Mouse (Mus musculus): ENCODE measurements around the gene Aspa. TPM values are rescaled to one million over a fixed set of nuclear protein-coding genes. Genes with fewer than 3 reads are reported as not detected.

The Aspa gene
- polyA plus RNA-seq, 1 experiment from 2014 or later = 0.34 TPM

DNA sequence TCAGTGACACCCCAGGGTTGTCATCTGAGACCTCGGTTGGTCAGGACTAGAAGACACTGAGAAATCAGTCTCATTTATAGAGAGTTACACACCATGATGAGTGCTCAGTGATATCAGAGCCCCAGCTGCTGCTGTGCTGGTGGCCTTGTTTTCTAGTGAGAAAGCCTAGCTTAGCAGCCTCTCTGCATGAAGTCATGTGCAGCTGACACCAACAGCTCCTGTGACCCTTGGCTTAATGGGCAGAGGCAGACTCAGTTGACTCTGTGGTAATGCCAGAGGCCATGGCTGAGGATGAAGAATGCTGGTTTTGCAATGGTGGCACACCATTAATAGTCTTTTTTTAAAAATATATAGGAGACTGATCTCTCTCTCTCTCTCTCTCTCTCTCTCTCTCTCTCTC lies 39.8 kb downstream of the Aspa start:
- WGBS = 82% methylated on average over 1 of the region's 1 CpGs
- H3K4me1 ChIP-seq = no peaks in the 10 kb centered on the region
- no peaks in the 10 kb centered on the region for H3K36me3 ChIP-seq
- H3K27ac ChIP-seq = no peak overlapping the region
- no peaks in the 10 kb centered on the region for H3K9me3 ChIP-seq
- no peak overlapping the region for H3K4me3 ChIP-seq
- H3K9ac ChIP-seq = no peak overlapping the region
- no peaks in the 10 kb centered on the region for H3K27me3 ChIP-seq (replicated peaks)
- no peak overlapping the region for H3K4me2 ChIP-seq (replicated peaks)
- ATAC-seq (ENCODE audit: low FRiP score, low read depth) = no peak

- Histone ChIP-seq H3K4me1 (no peaks in the 10 kb centered on the region), H3K4me2 (replicated peaks) (no peak overlapping the region), H3K36me3 (no peaks in the 10 kb centered on the region), H3K9me3 (no peaks in the 10 kb centered on the region), H3K4me3 (no peak overlapping the region), H3K27me3 (replicated peaks) (no peaks in the 10 kb centered on the region), H3K27ac (no peak overlapping the region), H3K9ac (no peak overlapping the region)
- no peak for ATAC-seq (ENCODE audit: low FRiP score, low read depth)
These were observed 45.0 kb downstream of the Aspa start for GRCm38 (mm10) chr11:73284351-73284750.

DNA sequence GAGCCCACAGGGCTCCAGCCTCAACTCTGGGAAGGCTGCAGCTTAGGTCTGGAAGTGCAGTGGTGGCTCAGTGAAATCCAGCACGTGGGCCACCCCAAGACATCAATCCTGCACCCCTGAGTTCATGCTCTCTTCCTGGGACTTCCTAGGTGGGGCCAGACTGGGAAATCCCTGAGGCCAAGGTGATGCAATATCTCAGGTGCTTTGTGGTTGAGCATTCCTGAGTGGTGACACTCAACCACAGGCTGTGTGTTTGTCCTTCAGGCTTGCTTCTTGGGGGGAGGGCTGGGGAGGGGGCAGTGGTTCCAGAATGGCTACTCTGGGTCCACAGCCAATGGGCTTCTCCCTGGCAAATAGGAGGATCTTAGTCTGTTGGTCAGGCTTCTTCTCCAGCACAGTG lies 45.5 kb downstream of the Aspa start:
- WGBS = 42% methylated on average over 1 of the region's 1 CpGs
- H3K9me3 ChIP-seq = no peaks in the 10 kb centered on the region
- no peak for ATAC-seq (ENCODE audit: low FRiP score, low read depth)

GRCm38 (mm10) chr11:73283369-73283768 lies 46.0 kb downstream of the Aspa start:
- Histone ChIP-seq H3K27ac (no peak overlapping the region), H3K36me3 (no peaks in the 10 kb centered on the region), H3K27me3 (replicated peaks) (no peaks in the 10 kb centered on the region), H3K9me3 (no peaks in the 10 kb centered on the region), H3K9ac (no peak overlapping the region), H3K4me3 (no peak overlapping the region), H3K4me2 (replicated peaks) (no peak overlapping the region), H3K4me1 (no peaks in the 10 kb centered on the region)
- 83% methylated on average over 9 of the region's 9 CpGs for WGBS
- ATAC-seq (ENCODE audit: low FRiP score, low read depth) = no peak

More for the DNA sequence above, 45.5 kb downstream of the Aspa start:
- Histone ChIP-seq H3K27me3 (replicated peaks) (no peaks in the 10 kb centered on the region), H3K27ac (no peak overlapping the region), H3K9ac (no peak overlapping the region), H3K36me3 (no peaks in the 10 kb centered on the region), H3K4me1 (no peaks in the 10 kb centered on the region), H3K4me3 (no peak overlapping the region), H3K4me2 (replicated peaks) (no peak overlapping the region)

GRCm38 (mm10) chr11:73281528-73282027 lies 47.8 kb downstream of the Aspa start:
- Histone ChIP-seq H3K36me3 (no peaks in the 10 kb centered on the region), H3K9ac (peak overlapping the region; percentile 38), H3K4me3 (peak overlapping the region; percentile 32), H3K4me1 (no peaks in the 10 kb centered on the region), H3K4me2 (replicated peaks) (peak overlapping the region; percentile 57), H3K27me3 (replicated peaks) (no peaks in the 10 kb centered on the region), H3K27ac (no peak overlapping the region), H3K9me3 (no peaks in the 10 kb centered on the region)
- ATAC-seq (ENCODE audit: low FRiP score, low read depth) = peak; percentile 76
- 2% methylated on average over 16 of the region's 16 CpGs for WGBS

GRCm38 (mm10) chr11:73280710-73281109 lies 48.7 kb downstream of the Aspa start:
- Histone ChIP-seq H3K27ac (no peak overlapping the region), H3K27me3 (replicated peaks) (no peaks in the 10 kb centered on the region), H3K4me2 (replicated peaks) (no peak overlapping the region), H3K4me3 (no peak overlapping the region), H3K9me3 (no peaks in the 10 kb centered on the region), H3K36me3 (no peaks in the 10 kb centered on the region), H3K4me1 (no peaks in the 10 kb centered on the region), H3K9ac (no peak overlapping the region)
- WGBS = 50% methylated on average over 5 of the region's 5 CpGs
- ATAC-seq (ENCODE audit: low FRiP score, low read depth) = no peak

GRCm38 (mm10) chr11:73274821-73275220 lies 54.6 kb downstream of the Aspa start:
- Histone ChIP-seq H3K36me3 (no peaks in the 10 kb centered on the region), H3K27me3 (replicated peaks) (no peaks in the 10 kb centered on the region), H3K9ac (no peak overlapping the region), H3K4me3 (no peak overlapping the region), H3K4me2 (replicated peaks) (no peak overlapping the region), H3K9me3 (no peaks in the 10 kb centered on the region), H3K27ac (no peak overlapping the region), H3K4me1 (no peaks in the 10 kb centered on the region)
- WGBS = 44% methylated on average over 2 of the region's 2 CpGs
- ATAC-seq (ENCODE audit: low FRiP score, low read depth) = no peak

DNA sequence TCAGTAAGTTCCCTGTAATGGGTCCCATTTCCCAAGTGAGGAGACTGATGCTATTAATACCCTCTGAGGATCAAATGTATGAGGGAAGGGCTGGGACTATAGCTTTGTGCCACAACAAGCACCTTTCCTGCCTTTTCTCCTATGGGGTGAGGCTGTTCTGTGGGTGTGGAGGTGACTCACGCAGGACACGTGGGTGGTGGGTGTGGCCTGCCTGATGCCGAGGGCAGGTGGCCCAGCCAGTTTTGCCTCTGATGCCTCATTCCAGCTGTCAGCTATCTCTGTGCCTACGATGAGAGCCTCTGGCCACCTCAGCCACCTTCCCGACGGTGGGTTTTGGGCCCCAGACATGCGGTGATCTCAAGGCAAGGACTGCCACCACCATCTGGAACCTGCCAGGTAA lies 62.1 kb downstream of the Aspa start, which contains the start of gene Trpv3:
Trpv3 (plus strand) TSS at position 122 of the 400 bp plus-strand sequence.
- 91% methylated on average over 7 of the region's 7 CpGs for WGBS
- no peak within 1 kb of the TSS for H3K27ac ChIP-seq
- H3K9me3 ChIP-seq = no peaks in the 10 kb centered on the region
- no peak within 1 kb of the TSS for H3K9ac ChIP-seq
- no peak for ATAC-seq (ENCODE audit: low FRiP score, low read depth)
- no peak within 1 kb of the TSS for H3K4me2 ChIP-seq (replicated peaks)
- no peaks in the 10 kb centered on the region for H3K4me1 ChIP-seq
- no peak within 1 kb of the TSS for H3K4me3 ChIP-seq
- H3K27me3 ChIP-seq (replicated peaks) = no peaks in the 10 kb centered on the region
- H3K36me3 ChIP-seq = no peaks in the 10 kb centered on the region

DNA sequence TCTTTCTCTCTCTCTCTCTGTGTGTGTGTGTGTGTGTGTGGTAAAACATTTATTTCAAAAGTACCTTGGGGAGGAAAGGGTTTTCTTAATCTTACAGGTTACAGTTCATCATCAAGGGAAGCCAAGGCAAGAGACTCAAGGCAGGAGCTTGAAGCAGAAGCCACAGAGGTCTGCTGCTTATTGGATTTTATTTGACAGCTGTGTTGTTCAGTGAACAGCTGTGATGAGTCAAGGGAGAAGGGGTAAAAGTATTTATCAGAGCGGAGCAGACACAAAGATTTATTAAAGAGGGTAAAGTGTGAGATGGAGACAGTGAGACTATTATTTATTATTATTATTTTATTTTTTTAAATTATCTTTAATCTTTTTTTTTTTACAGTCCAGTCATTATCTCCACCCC lies 68.0 kb downstream of the Aspa start:
- no peak overlapping the region for H3K4me3 ChIP-seq
- WGBS = 97% methylated on average over 1 of the region's 1 CpGs
- H3K36me3 ChIP-seq = no peaks in the 10 kb centered on the region
- no peak for ATAC-seq (ENCODE audit: low FRiP score, low read depth)
- H3K27ac ChIP-seq = no peak overlapping the region
- no peaks in the 10 kb centered on the region for H3K4me1 ChIP-seq
- no peaks in the 10 kb centered on the region for H3K9me3 ChIP-seq
- H3K4me2 ChIP-seq (replicated peaks) = no peak overlapping the region
- H3K27me3 ChIP-seq (replicated peaks) = no peaks in the 10 kb centered on the region
- H3K9ac ChIP-seq = no peak overlapping the region

GRCm38 (mm10) chr11:73260457-73260856 lies 68.9 kb downstream of the Aspa start:
- H3K36me3 ChIP-seq = no peaks in the 10 kb centered on the region
- WGBS = 81% methylated on average over 3 of the region's 3 CpGs
- no peak overlapping the region for H3K27ac ChIP-seq
- no peaks in the 10 kb centered on the region for H3K4me1 ChIP-seq
- H3K9ac ChIP-seq = no peak overlapping the region
- ATAC-seq (ENCODE audit: low FRiP score, low read depth) = no peak
- no peaks in the 10 kb centered on the region for H3K27me3 ChIP-seq (replicated peaks)
- H3K4me3 ChIP-seq = no peak overlapping the region
- H3K4me2 ChIP-seq (replicated peaks) = no peak overlapping the region
- no peaks in the 10 kb centered on the region for H3K9me3 ChIP-seq

DNA sequence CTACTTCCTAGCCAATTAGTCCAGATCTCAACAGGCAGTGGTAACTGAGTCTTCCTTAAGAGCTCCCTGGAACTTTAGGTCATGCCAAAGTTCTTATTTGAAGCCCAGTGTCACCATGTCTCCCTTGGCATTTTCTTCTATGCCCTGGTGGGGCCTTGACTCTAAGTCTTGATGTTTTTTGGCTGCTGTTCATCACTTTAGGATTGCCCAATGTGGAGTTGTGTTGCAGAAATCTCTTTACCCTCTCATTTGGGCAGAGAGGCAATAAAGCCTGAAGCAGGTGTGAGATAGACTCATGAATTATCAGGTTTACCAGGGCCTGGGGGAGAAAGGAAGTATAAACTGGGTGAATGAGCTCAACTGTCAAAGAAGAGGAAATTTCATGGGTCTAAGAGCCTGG lies 70.7 kb downstream of the Aspa start:
- Histone ChIP-seq H3K4me2 (replicated peaks) (no peak overlapping the region), H3K36me3 (no peaks in the 10 kb centered on the region), H3K9ac (no peak overlapping the region), H3K9me3 (no peaks in the 10 kb centered on the region), H3K27me3 (replicated peaks) (no peaks in the 10 kb centered on the region), H3K4me3 (no peak overlapping the region), H3K27ac (no peak overlapping the region), H3K4me1 (no peaks in the 10 kb centered on the region)
- no peak for ATAC-seq (ENCODE audit: low FRiP score, low read depth)

- no peaks in the 10 kb centered on the region for H3K36me3 ChIP-seq
- no peak overlapping the region for H3K4me2 ChIP-seq (replicated peaks)
- H3K9ac ChIP-seq = no peak overlapping the region
- H3K27ac ChIP-seq = no peak overlapping the region
- no peaks in the 10 kb centered on the region for H3K9me3 ChIP-seq
- no peak for ATAC-seq (ENCODE audit: low FRiP score, low read depth)
- H3K4me3 ChIP-seq = no peak overlapping the region
- 79% methylated on average over 4 of the region's 4 CpGs for WGBS
- H3K4me1 ChIP-seq = no peaks in the 10 kb centered on the region
- no peaks in the 10 kb centered on the region for H3K27me3 ChIP-seq (replicated peaks)
These were observed 71.9 kb downstream of the Aspa start for GRCm38 (mm10) chr11:73257362-73257945.

Measured in neural tube, embryonic 12.5 days (tissue).